Mouse (Mus musculus) hindbrain, embryonic 13.5 days (tissue): ENCODE measurements at regions not wholly inside any gene's neighbourhood (a gene's known extent, or its start where the extent isn't known, plus 50 kb on each side); places are given as distances from the start of the nearest gene placed in this dataset.
"Not testable (repeated sequence)": the region's sequence is repeated elsewhere in the genome, so short reads cannot be mapped to it uniquely, and the experiment has no call there.

Experiments used
- ATAC-seq: fragments of 200-750 bp; cut with Nextera tagmentation; 2 replicates; pipeline ENCODE4 v1.8.0; 2017; ENCODE audit warnings: moderate TSS enrichment; ENCODE audit not compliant: low FRiP score
- H3K27ac ChIP-seq: fragments of 300-500 bp; sonication (generic); 2 replicates; pipeline ENCODE4 v1.5.1; 2015; ENCODE audit warnings: inconsistent platforms, mild to moderate bottlenecking, moderate library complexity
- H3K27me3 ChIP-seq: fragments of 300-500 bp; sonication (generic); 2 replicates; pipeline ENCODE4 v1.6.1; 2015; ENCODE audit warnings: mild to moderate bottlenecking, inconsistent platforms
- H3K36me3 ChIP-seq: fragments of 300-500 bp; sonication (generic); 2 replicates; pipeline ENCODE4 v1.6.1; 2015; ENCODE audit warnings: mild to moderate bottlenecking, inconsistent platforms
- H3K4me1 ChIP-seq: fragments of 300-500 bp; sonication (generic); replicated peaks from 2 replicates; pipeline ENCODE4 v1.6.1; 2015; ENCODE audit warnings: inconsistent platforms
- H3K4me2 ChIP-seq: fragments of 300-500 bp; sonication (generic); 2 replicates; pipeline ENCODE4 v1.6.1; 2015; ENCODE audit warnings: inconsistent platforms, mild to moderate bottlenecking, moderate library complexity
- H3K4me3 ChIP-seq: fragments of 300-500 bp; sonication (generic); 2 replicates; pipeline ENCODE4 v1.5.1; 2015; ENCODE audit warnings: mild to moderate bottlenecking, inconsistent platforms
- H3K9ac ChIP-seq: fragments of 300-500 bp; sonication (generic); 2 replicates; pipeline ENCODE4 v1.6.1; 2015; ENCODE audit warnings: mild to moderate bottlenecking, inconsistent platforms
- H3K9me3 ChIP-seq: fragments of 300-500 bp; sonication (generic); 2 replicates; pipeline ENCODE4 v1.6.1; 2016; ENCODE audit warnings: inconsistent platforms
- WGBS: fragments of 180-500 bp; shearing (Covaris S2); methylation state at CpG from one replicate; pipeline ENCODE4 v1.1.7; 2015; 5-methylcytosine and 5-hydroxymethylcytosine counted together

DNA sequence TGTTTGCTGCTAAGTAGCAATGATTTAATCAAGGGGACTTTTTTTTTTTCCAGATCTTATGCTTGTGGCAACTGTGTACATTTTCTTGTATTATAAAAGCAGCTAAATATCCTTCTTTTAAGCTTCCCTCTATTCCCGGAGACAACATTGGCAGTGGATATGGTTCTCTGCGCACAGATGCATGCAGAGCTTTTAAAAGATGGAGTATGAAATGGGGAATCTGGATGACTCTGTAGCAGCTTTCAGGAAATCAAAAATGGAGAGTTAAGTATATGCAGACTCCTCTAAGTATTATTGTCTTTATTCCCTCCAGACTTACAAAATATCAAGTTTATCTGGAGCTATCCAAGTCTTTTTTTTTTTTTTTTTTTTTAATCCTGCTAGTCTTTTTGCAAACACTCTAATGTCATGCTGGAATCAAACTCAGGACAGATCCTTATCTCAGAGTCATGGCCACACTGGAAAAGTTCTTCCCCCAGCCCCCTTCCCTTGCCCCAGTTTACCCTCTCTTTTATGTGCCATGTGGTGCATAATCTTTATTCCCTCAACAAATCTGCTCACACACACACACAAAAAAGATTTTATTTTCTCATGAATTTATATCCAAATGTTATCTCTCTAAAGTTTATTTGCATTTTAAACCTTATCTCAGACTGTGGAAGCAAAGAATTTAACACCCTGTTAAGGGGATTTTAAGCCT is 1080.3 kb upstream of the Cdh6 start:
- Histone ChIP-seq H3K4me2 (no peak overlapping the region), H3K4me3 (no peak overlapping the region), H3K9me3 (no peaks in the 10 kb centered on the region), H3K9ac (no peak overlapping the region), H3K36me3 (no peaks in the 10 kb centered on the region), H3K4me1 (no peaks in the 10 kb centered on the region), H3K27me3 (no peaks in the 10 kb centered on the region), H3K27ac (no peak overlapping the region)
- ATAC-seq = no peak
- WGBS = 94% methylated on average over 2 of the region's 2 CpGs

GRCm38 (mm10) chr15:14251773-14252172 is 1078.3 kb upstream of the Cdh6 start:
- no peak overlapping the region for H3K4me2 ChIP-seq
- H3K36me3 ChIP-seq = no peaks in the 10 kb centered on the region
- no peak for ATAC-seq
- H3K27ac ChIP-seq = no peak overlapping the region
- H3K4me1 ChIP-seq = no peaks in the 10 kb centered on the region
- H3K9me3 ChIP-seq = no peaks in the 10 kb centered on the region
- no peak overlapping the region for H3K4me3 ChIP-seq
- 85% methylated on average over 2 of the region's 2 CpGs for WGBS
- H3K27me3 ChIP-seq = no peaks in the 10 kb centered on the region
- no peak overlapping the region for H3K9ac ChIP-seq

- Histone ChIP-seq H3K27ac (no peak overlapping the region), H3K27me3 (no peaks in the 10 kb centered on the region), H3K4me3 (no peak overlapping the region), H3K4me2 (no peak overlapping the region), H3K36me3 (no peaks in the 10 kb centered on the region), H3K9me3 (no peaks in the 10 kb centered on the region), H3K9ac (no peak overlapping the region), H3K4me1 (no peaks in the 10 kb centered on the region)
- ATAC-seq = no peak
- 91% methylated on average over 8 of the region's 8 CpGs for WGBS
Observed at GRCm38 (mm10) chr15:14215236-14215635, 1041.8 kb upstream of the Cdh6 start.

DNA sequence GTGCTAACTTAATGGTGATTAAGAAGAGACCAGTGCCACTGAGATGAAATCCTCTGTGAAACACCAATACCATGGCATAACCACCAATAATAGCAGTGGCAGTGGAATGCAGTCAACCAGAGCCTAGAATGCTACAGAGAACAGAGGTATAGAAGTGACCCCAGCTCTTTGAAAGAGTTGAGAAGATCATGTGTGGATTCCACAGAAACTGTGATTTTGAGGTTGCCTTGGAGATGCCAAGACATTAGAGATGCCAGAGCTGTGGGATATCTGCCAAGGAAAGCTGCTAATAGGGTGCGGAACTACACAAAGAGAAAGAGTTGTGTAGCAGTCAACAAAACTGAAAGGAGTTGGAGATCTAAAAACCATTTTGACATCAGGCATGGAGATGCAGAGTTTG is 1041.3 kb upstream of the Cdh6 start:
- no peak overlapping the region for H3K27ac ChIP-seq
- no peaks in the 10 kb centered on the region for H3K9me3 ChIP-seq
- no peak overlapping the region for H3K4me2 ChIP-seq
- WGBS = 77% methylated on average over 1 of the region's 1 CpGs
- H3K27me3 ChIP-seq = no peaks in the 10 kb centered on the region
- H3K4me1 ChIP-seq = no peaks in the 10 kb centered on the region
- no peaks in the 10 kb centered on the region for H3K36me3 ChIP-seq
- H3K4me3 ChIP-seq = no peak overlapping the region
- ATAC-seq = peak; percentile 76; the same call in 1 of the 2 replicates
- no peak overlapping the region for H3K9ac ChIP-seq

DNA sequence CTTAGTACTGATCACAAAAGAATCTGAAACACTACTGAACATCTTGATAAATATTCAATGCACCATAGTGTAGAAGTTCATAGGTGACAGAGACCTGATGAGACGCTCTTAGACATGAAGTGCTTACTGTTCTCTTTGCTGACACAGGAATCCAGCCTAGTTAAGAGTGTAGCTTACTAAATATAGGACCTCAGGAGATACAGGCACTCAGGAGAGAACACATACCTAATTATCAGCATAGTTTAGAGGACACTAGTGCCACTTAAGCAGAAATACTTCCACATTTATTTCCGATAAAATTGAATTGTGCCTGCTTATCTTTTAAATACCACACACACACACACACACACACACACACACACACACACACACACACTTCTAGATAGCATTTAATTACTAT is 1004.0 kb upstream of the Cdh6 start:
- H3K9me3 ChIP-seq = no peaks in the 10 kb centered on the region
- no peaks in the 10 kb centered on the region for H3K4me1 ChIP-seq
- no peak overlapping the region for H3K27ac ChIP-seq
- no peak overlapping the region for H3K9ac ChIP-seq
- H3K4me2 ChIP-seq = no peak overlapping the region
- WGBS = 91% methylated on average over 2 of the region's 2 CpGs
- no peak for ATAC-seq
- no peaks in the 10 kb centered on the region for H3K36me3 ChIP-seq
- H3K4me3 ChIP-seq = no peak overlapping the region
- no peaks in the 10 kb centered on the region for H3K27me3 ChIP-seq

DNA sequence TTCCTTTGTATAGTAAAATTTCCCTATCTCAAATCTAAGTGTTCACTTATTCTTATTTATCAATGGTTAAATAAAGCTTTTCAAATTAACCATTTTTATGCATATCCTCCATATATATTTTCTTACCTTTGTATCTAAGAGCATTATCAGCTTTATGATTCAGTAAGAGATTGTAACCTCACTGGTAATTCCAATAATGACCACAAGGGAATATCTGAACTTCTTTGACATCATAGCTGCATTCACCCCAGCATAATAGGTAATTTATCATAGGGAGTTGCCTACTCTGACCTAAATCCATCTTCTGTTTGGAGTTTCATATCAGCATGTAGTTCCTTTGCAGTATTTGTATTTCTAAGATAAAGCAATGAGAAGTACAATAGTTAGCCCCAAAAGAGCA is 963.9 kb upstream of the Cdh6 start:
- H3K27me3 ChIP-seq = no peaks in the 10 kb centered on the region
- H3K4me1 ChIP-seq = no peaks in the 10 kb centered on the region
- H3K4me2 ChIP-seq = no peak overlapping the region
- H3K4me3 ChIP-seq = no peak overlapping the region
- no peaks in the 10 kb centered on the region for H3K9me3 ChIP-seq
- no peaks in the 10 kb centered on the region for H3K36me3 ChIP-seq
- H3K9ac ChIP-seq = no peak overlapping the region
- H3K27ac ChIP-seq = no peak overlapping the region
- no peak for ATAC-seq

DNA sequence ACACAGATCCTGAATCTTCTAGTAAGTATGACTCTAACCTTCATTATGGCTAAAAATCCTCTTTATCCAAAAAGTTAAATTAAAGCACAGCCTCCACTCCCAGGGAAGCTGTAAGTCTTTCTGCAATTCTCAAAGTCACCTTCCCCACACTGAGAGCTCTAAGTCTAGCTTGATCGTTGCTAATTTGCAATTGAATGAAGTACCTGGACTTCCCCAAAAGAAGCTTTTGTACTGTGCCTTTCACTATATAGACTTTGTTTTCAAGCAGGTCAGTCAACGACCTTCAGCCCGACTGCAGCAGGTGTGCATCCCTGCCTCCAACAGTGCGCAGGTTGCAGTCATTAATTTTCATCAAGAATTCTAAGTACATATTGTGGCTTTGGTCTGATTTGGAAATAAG is 950.4 kb upstream of the Cdh6 start:
- Histone ChIP-seq H3K9me3 (peaks cover 12% of the 10 kb centered on the region), H3K4me3 (no peak overlapping the region), H3K36me3 (no peaks in the 10 kb centered on the region), H3K4me1 (no peaks in the 10 kb centered on the region), H3K27me3 (no peaks in the 10 kb centered on the region), H3K27ac (no peak overlapping the region), H3K9ac (no peak overlapping the region), H3K4me2 (no peak overlapping the region)
- 87% methylated on average over 4 of the region's 4 CpGs for WGBS
- no peak for ATAC-seq

- H3K4me3 ChIP-seq, H3K36me3 ChIP-seq, H3K9ac ChIP-seq, ATAC-seq, H3K27ac ChIP-seq, H3K4me1 ChIP-seq, H3K27me3 ChIP-seq, H3K4me2 ChIP-seq: not testable (repeated sequence)
- H3K9me3 ChIP-seq = peaks cover 12% of the 10 kb centered on the region
- WGBS = 93% methylated on average over 3 of the region's 3 CpGs
Observed at GRCm38 (mm10) chr15:14118321-14118720, 944.8 kb upstream of the Cdh6 start.

GRCm38 (mm10) chr15:14101757-14102156 is 928.3 kb upstream of the Cdh6 start:
- Histone ChIP-seq H3K4me3 (no peak overlapping the region), H3K9me3 (no peaks in the 10 kb centered on the region), H3K9ac (no peak overlapping the region), H3K27ac (no peak overlapping the region), H3K36me3 (no peaks in the 10 kb centered on the region), H3K27me3 (no peaks in the 10 kb centered on the region), H3K4me1 (no peaks in the 10 kb centered on the region), H3K4me2 (no peak overlapping the region)
- ATAC-seq = no peak
- 32% methylated on average over 1 of the region's 1 CpGs for WGBS

DNA sequence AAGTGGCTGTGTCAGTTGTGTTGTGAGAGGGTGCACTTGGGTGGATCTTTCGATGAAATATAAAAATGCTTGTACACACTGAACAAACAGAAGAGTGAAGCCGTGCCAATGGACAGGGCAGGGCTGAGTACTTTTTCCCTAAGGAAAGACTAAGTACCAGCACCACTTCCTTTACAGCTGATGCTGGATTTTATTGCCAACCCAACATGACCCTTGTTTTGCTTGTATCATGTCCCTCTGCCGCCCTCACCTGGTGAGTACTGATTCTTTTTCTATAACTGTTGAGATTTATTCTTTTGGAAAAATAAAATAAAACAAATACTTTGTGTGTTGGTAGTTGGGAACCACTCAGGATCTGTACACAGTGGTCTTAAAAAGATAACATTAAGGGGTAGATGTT is 878.4 kb upstream of the Cdh6 start:
- no peak overlapping the region for H3K9ac ChIP-seq
- ATAC-seq = no peak
- no peaks in the 10 kb centered on the region for H3K4me1 ChIP-seq
- no peaks in the 10 kb centered on the region for H3K27me3 ChIP-seq
- H3K4me2 ChIP-seq = no peak overlapping the region
- 62% methylated on average over 3 of the region's 3 CpGs for WGBS
- no peaks in the 10 kb centered on the region for H3K36me3 ChIP-seq
- H3K27ac ChIP-seq = no peak overlapping the region
- no peaks in the 10 kb centered on the region for H3K9me3 ChIP-seq
- no peak overlapping the region for H3K4me3 ChIP-seq
